ENCODE assay signal across 8 mouse cellular contexts in genomic region chr8:26351643-26352540, GRCm38 (mm10).
DNase-seq lines count a peak whose midpoint lies in the region; ATAC-seq lines count a peak whose summit lies in the region.

No protein-coding gene starts in this region.

- peak overlapping the region; percentile 41; the same call in 1 of the 2 replicates for H3K9ac ChIP-seq in intestine, embryonic 16.5 days (ENCODE audit: low read depth, low read length)
- peak overlapping the region; percentile 54 for H3K9ac ChIP-seq in limb, embryonic 13.5 days
- 0 out of 2 replicates have a peak overlapping the region, but pooled peaks have one; percentile 2 for H3K9ac ChIP-seq in neural tube, embryonic 15.5 days (replicated peaks)

- peaks cover 13% of the 10 kb centered on the region; the same call in 1 of the 2 replicates for H3K4me1 ChIP-seq in intestine, embryonic 16.5 days (ENCODE audit: control insufficient read depth, insufficient read depth, low read length)
- H3K4me1 ChIP-seq in limb, embryonic 13.5 days = peaks cover 35% of the 10 kb centered on the region
- peaks cover 21% of the 10 kb centered on the region for H3K4me1 ChIP-seq in neural tube, embryonic 15.5 days

- no peaks in the 10 kb centered on the region for H3K9me3 ChIP-seq in intestine, embryonic 16.5 days (ENCODE audit: control insufficient read depth, low read length)
- no peaks in the 10 kb centered on the region for H3K9me3 ChIP-seq in limb, embryonic 13.5 days
- H3K9me3 ChIP-seq in neural tube, embryonic 15.5 days (replicated peaks) = no peaks in the 10 kb centered on the region

- H3K27me3 ChIP-seq in intestine, embryonic 16.5 days (replicated peaks; ENCODE audit: control insufficient read depth, insufficient read depth, low read length) = no peaks in the 10 kb centered on the region
- peaks cover 34% of the 10 kb centered on the region; the same call in 1 of the 2 replicates for H3K27me3 ChIP-seq in limb, embryonic 13.5 days
- H3K27me3 ChIP-seq in neural tube, embryonic 15.5 days (replicated peaks) = 0 out of 2 replicates have a peak, but pooled peaks cover 5% of the 10 kb centered on the region

- 21% methylated on average over 21 of the region's 21 CpGs for WGBS in intestine, embryonic 16.5 days
- whole genome bisulfite sequencing in limb, embryonic 13.5 days = 11% methylated on average over 21 of the region's 21 CpGs
- WGBS in neural tube, embryonic 15.5 days = 19% methylated on average over 21 of the region's 21 CpGs

- ATAC-seq in intestine, embryonic 16.5 days = peak; percentile 82
- peak; percentile 89 for ATAC-seq in limb, embryonic 13.5 days (ENCODE audit: low FRiP score, low read depth)
- peak; percentile 77 for ATAC-seq in neural tube, embryonic 15.5 days (ENCODE audit: low FRiP score)

- DNase-seq in adrenal gland, adult (ENCODE audit: inconsistent age in 2 of 2, low spot score in 1 of 2) = peak; percentile 29 to 67
- DNase-seq in adrenal gland, adult 18-20 months (ENCODE audit: low spot score in 2 of 2) = no peak
- DNase-seq in embryo, embryonic 9.5 days (ENCODE audit: extremely low spot score) = peak; percentile 54
- peak; percentile 98 for DNase-seq in heart, adult 11 months
- DNase-seq in thymus, postnatal 36 days = no peak

- peak overlapping the region; percentile 61 for H3K4me2 ChIP-seq in intestine, embryonic 16.5 days (ENCODE audit: low read depth, low read length)
- peak overlapping the region; percentile 67 for H3K4me2 ChIP-seq in limb, embryonic 13.5 days (replicated peaks)
- H3K4me2 ChIP-seq in neural tube, embryonic 15.5 days = peak overlapping the region; percentile 59

- peak overlapping the region; percentile 90 for H3K27ac ChIP-seq in intestine, embryonic 16.5 days (ENCODE audit: low read length)
- peak overlapping the region; percentile 83 for H3K27ac ChIP-seq in limb, embryonic 13.5 days
- H3K27ac ChIP-seq in neural tube, embryonic 15.5 days (replicated peaks) = peak overlapping the region; percentile 34

- H3K4me3 ChIP-seq in intestine, embryonic 16.5 days (ENCODE audit: low read length) = peak overlapping the region; percentile 37
- H3K4me3 ChIP-seq in limb, embryonic 13.5 days = peak overlapping the region; percentile 38
- peak overlapping the region; percentile 27 for H3K4me3 ChIP-seq in neural tube, embryonic 15.5 days (replicated peaks)

- no peaks in the 10 kb centered on the region for H3K36me3 ChIP-seq in intestine, embryonic 16.5 days (ENCODE audit: control insufficient read depth, insufficient read depth, low read length)
- no peaks in the 10 kb centered on the region for H3K36me3 ChIP-seq in limb, embryonic 13.5 days
- H3K36me3 ChIP-seq in neural tube, embryonic 15.5 days = no peaks in the 10 kb centered on the region

Comparison
In these comparisons a context has a peak if more than half of its experiments do, and no peak if none do; other contexts are left out.
1. DNase-seq: peak in adrenal gland, adult (2 of 2), embryo, embryonic 9.5 days (single experiment) and heart, adult 11 months (single experiment); none in adrenal gland, adult 18-20 months (0 of 2) and thymus, postnatal 36 days (0 of 2).
2. H3K27ac ChIP-seq: peak in every context shown above with its lines; median percentile 90 in intestine, embryonic 16.5 days; 83 in limb, embryonic 13.5 days; 34 in neural tube, embryonic 15.5 days.
3. H3K9ac ChIP-seq: peak in every context shown above with its lines; median percentile 54 in limb, embryonic 13.5 days; 41 in intestine, embryonic 16.5 days; 2 in neural tube, embryonic 15.5 days.
4. Peak in every context shown above with its lines, with median percentiles within 50 percentile points of each other: ATAC-seq, H3K4me2 ChIP-seq and H3K4me3 ChIP-seq.